ENCODE assay signal across 23 mouse cellular contexts in the genomic region with DNA sequence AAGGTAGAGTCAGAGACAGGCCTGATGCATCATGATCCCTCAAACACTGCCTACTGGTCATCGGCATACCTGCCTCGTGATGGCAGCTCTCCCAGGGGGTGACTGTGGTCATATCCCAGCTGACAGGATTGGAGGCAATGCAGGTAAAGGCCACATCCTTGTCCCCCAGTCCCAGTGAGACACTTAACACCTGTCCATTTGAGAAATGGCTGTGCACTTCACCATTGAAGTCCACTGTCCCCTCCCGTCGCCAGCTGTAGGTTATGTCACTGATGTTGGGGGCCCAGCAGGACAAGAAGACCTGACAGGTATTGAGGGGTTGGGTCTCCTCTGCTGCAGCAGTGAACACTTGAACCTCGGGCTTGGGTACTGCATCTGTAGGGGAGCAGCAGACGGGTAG. TPM values are rescaled to one million over a fixed set of nuclear protein-coding genes. Genes with fewer than 3 reads are reported as not detected.
DNase-seq lines count a peak whose midpoint lies in the region; ATAC-seq and TF ChIP-seq lines count a peak whose summit lies in the region.
"Had no signal": no experiment of that assay in that cellular context is flagged by ENCODE, and none has a peak within 500 bp of the region (broad histone marks: within the 10 kb centered on the region; RNA-seq: fewer than 3 reads in every experiment).

No protein-coding gene starts in this region.

- H3K27ac ChIP-seq in forebrain, embryonic 11.5 days (ENCODE audit: low read depth, low read length): no peak overlapping the region
- no peak overlapping the region for H3K27ac ChIP-seq in forebrain, embryonic 16.5 days (ENCODE audit: low read length)
- H3K27ac ChIP-seq in heart, embryonic 12.5 days (ENCODE audit: poor library complexity, severe bottlenecking): no peak overlapping the region
- H3K27ac ChIP-seq in intestine, embryonic 14.5 days (ENCODE audit: low read depth): no peak overlapping the region
- H3K27ac ChIP-seq in intestine, postnatal 0 days (ENCODE audit: low read depth, low read length): no peak overlapping the region
- H3K27ac ChIP-seq in neural tube, embryonic 13.5 days (replicated peaks): peak overlapping the region; percentile 91
- no peak overlapping the region for H3K27ac ChIP-seq in neural tube, embryonic 15.5 days (replicated peaks)

- DNase-seq in forebrain, embryonic 11.5 days (ENCODE audit: low spot score): peak; percentile 47
- DNase-seq in heart, adult 11 months: peak; percentile 77
- DNase-seq in intestine, embryonic 14.5 days (ENCODE audit: low spot score): peak; percentile 40
- DNase-seq: adrenal gland, adult 2 months; adrenal gland, adult 8-10 months; adrenal gland, postnatal 10 days; adrenal gland, postnatal 14 days; adrenal gland, postnatal 25 days; adrenal gland, postnatal 36 days; B cell, adult 2 months; cerebellum, adult 11 months; cerebellum, adult 11-12 months had no signal

- H3K4me2 ChIP-seq in forebrain, embryonic 11.5 days (ENCODE audit: low read depth, low read length, severe bottlenecking): no peak overlapping the region
- no peak overlapping the region for H3K4me2 ChIP-seq in forebrain, embryonic 16.5 days (ENCODE audit: low read length)
- H3K4me2 ChIP-seq in heart, embryonic 12.5 days: no peak overlapping the region
- H3K4me2 ChIP-seq in intestine, embryonic 14.5 days (ENCODE audit: low read length): no peak overlapping the region
- H3K4me2 ChIP-seq in intestine, postnatal 0 days (replicated peaks; ENCODE audit: low read depth): no peak overlapping the region
- no peak overlapping the region for H3K4me2 ChIP-seq in neural tube, embryonic 13.5 days
- H3K4me2 ChIP-seq in neural tube, embryonic 15.5 days: no peak overlapping the region

- no peaks in the 10 kb centered on the region for H3K9me3 ChIP-seq in forebrain, embryonic 11.5 days (ENCODE audit: control insufficient read depth, low read length)
- H3K9me3 ChIP-seq in forebrain, embryonic 16.5 days (ENCODE audit: control insufficient read depth, low read length): no peaks in the 10 kb centered on the region
- no peaks in the 10 kb centered on the region for H3K9me3 ChIP-seq in heart, embryonic 12.5 days (replicated peaks)
- no peaks in the 10 kb centered on the region for H3K9me3 ChIP-seq in intestine, embryonic 14.5 days (ENCODE audit: control insufficient read depth, low read length)
- no peaks in the 10 kb centered on the region for H3K9me3 ChIP-seq in intestine, postnatal 0 days (ENCODE audit: control insufficient read depth)
- H3K9me3 ChIP-seq in neural tube, embryonic 13.5 days: no peaks in the 10 kb centered on the region
- no peaks in the 10 kb centered on the region for H3K9me3 ChIP-seq in neural tube, embryonic 15.5 days (replicated peaks)

- H3K4me1 ChIP-seq in forebrain, embryonic 11.5 days (replicated peaks; ENCODE audit: control insufficient read depth, insufficient read depth, low read length): no peaks in the 10 kb centered on the region; the same call in 1 of the 2 replicates
- peaks cover 13% of the 10 kb centered on the region for H3K4me1 ChIP-seq in forebrain, embryonic 16.5 days (replicated peaks; ENCODE audit: control insufficient read depth, insufficient read depth, low read length)
- H3K4me1 ChIP-seq in heart, embryonic 12.5 days (replicated peaks): peaks cover 7% of the 10 kb centered on the region
- no peaks in the 10 kb centered on the region for H3K4me1 ChIP-seq in intestine, embryonic 14.5 days (replicated peaks; ENCODE audit: control insufficient read depth, insufficient read depth, low read length)
- H3K4me1 ChIP-seq in intestine, postnatal 0 days (replicated peaks; ENCODE audit: control insufficient read depth, insufficient read depth, low read length): no peaks in the 10 kb centered on the region
- peaks cover 18% of the 10 kb centered on the region for H3K4me1 ChIP-seq in neural tube, embryonic 13.5 days (replicated peaks)
- H3K4me1 ChIP-seq in neural tube, embryonic 15.5 days: peaks cover 13% of the 10 kb centered on the region

- no peak overlapping the region for H3K4me3 ChIP-seq in forebrain, embryonic 11.5 days (ENCODE audit: low read depth, low read length)
- no peak overlapping the region for H3K4me3 ChIP-seq in forebrain, embryonic 16.5 days (replicated peaks; ENCODE audit: low read length)
- H3K4me3 ChIP-seq in heart, embryonic 12.5 days: no peak overlapping the region
- no peak overlapping the region for H3K4me3 ChIP-seq in intestine, embryonic 14.5 days (ENCODE audit: low read depth, low read length)
- no peak overlapping the region for H3K4me3 ChIP-seq in intestine, postnatal 0 days (ENCODE audit: low read depth, low read length)
- H3K4me3 ChIP-seq in neural tube, embryonic 13.5 days: no peak overlapping the region
- H3K4me3 ChIP-seq in neural tube, embryonic 15.5 days (replicated peaks): no peak overlapping the region

- no peak for ATAC-seq in forebrain, embryonic 11.5 days (replicated peaks; ENCODE audit: low FRiP score)
- no peak for ATAC-seq in forebrain, embryonic 16.5 days
- no peak for ATAC-seq in heart, embryonic 12.5 days (ENCODE audit: insufficient number of reproducible peaks, low FRiP score)
- no peak for ATAC-seq in intestine, embryonic 14.5 days (replicated peaks; ENCODE audit: low FRiP score, low TSS enrichment, low read depth)
- ATAC-seq in intestine, postnatal 0 days: no peak
- no peak for ATAC-seq in neural tube, embryonic 13.5 days (ENCODE audit: low read depth)
- no peak for ATAC-seq in neural tube, embryonic 15.5 days (ENCODE audit: low FRiP score)
- ATAC-seq: activated CD4-positive, CD25-positive, alpha-beta regulatory T cell, adult 4 months; CD4-positive, CD25-positive, alpha-beta regulatory T cell, adult 4 months; Patski had no signal

- no peak for TF ChIP-seq CTCF in intestine, postnatal 0 days (IDR thresholded peaks at IDR 0.05; ENCODE audit: low read depth)

- no peaks in the 10 kb centered on the region for H3K36me3 ChIP-seq in forebrain, embryonic 11.5 days (ENCODE audit: control insufficient read depth, insufficient read depth, low read length)
- H3K36me3 ChIP-seq in forebrain, embryonic 16.5 days (ENCODE audit: control insufficient read depth, insufficient read depth): no peaks in the 10 kb centered on the region
- H3K36me3 ChIP-seq in heart, embryonic 12.5 days: no peaks in the 10 kb centered on the region
- H3K36me3 ChIP-seq in intestine, embryonic 14.5 days (ENCODE audit: control insufficient read depth, insufficient read depth, low read length): no peaks in the 10 kb centered on the region
- H3K36me3 ChIP-seq in intestine, postnatal 0 days (ENCODE audit: control insufficient read depth, insufficient read depth): no peaks in the 10 kb centered on the region
- H3K36me3 ChIP-seq in neural tube, embryonic 13.5 days: no peaks in the 10 kb centered on the region
- no peaks in the 10 kb centered on the region for H3K36me3 ChIP-seq in neural tube, embryonic 15.5 days
- H3K36me3 ChIP-seq: G1E had no signal

- peaks cover 2% of the 10 kb centered on the region; the same call in 1 of the 2 replicates for H3K27me3 ChIP-seq in forebrain, embryonic 11.5 days (ENCODE audit: control insufficient read depth, insufficient read depth, low read length)
- H3K27me3 ChIP-seq in forebrain, embryonic 16.5 days (replicated peaks; ENCODE audit: control insufficient read depth, insufficient read depth, low read length): 0 out of 2 replicates have a peak, but pooled peaks cover 6% of the 10 kb centered on the region
- H3K27me3 ChIP-seq in heart, embryonic 12.5 days (replicated peaks): peaks cover 24% of the 10 kb centered on the region
- no peaks in the 10 kb centered on the region for H3K27me3 ChIP-seq in intestine, embryonic 14.5 days (replicated peaks; ENCODE audit: control insufficient read depth, insufficient read depth, low read length)
- 0 out of 2 replicates have a peak, but pooled peaks cover 14% of the 10 kb centered on the region for H3K27me3 ChIP-seq in intestine, postnatal 0 days (replicated peaks; ENCODE audit: control insufficient read depth, insufficient read depth, low read length)
- H3K27me3 ChIP-seq in neural tube, embryonic 13.5 days: 0 out of 2 replicates have a peak, but pooled peaks cover 3% of the 10 kb centered on the region
- no peaks in the 10 kb centered on the region for H3K27me3 ChIP-seq in neural tube, embryonic 15.5 days (replicated peaks)
- H3K27me3 ChIP-seq: CH12.LX had no signal

- H3K9ac ChIP-seq in forebrain, embryonic 11.5 days (ENCODE audit: low read length): no peak overlapping the region
- H3K9ac ChIP-seq in forebrain, embryonic 16.5 days (replicated peaks; ENCODE audit: low read depth, low read length): no peak overlapping the region
- H3K9ac ChIP-seq in heart, embryonic 12.5 days: no peak overlapping the region
- no peak overlapping the region for H3K9ac ChIP-seq in intestine, embryonic 14.5 days (ENCODE audit: low read length)
- H3K9ac ChIP-seq in intestine, postnatal 0 days (ENCODE audit: low read depth, low read length): no peak overlapping the region
- no peak overlapping the region for H3K9ac ChIP-seq in neural tube, embryonic 13.5 days
- H3K9ac ChIP-seq in neural tube, embryonic 15.5 days (replicated peaks): no peak overlapping the region

- WGBS in forebrain, embryonic 11.5 days: 78% methylated on average over 6 of the region's 6 CpGs
- WGBS in forebrain, embryonic 16.5 days: 83% methylated on average over 6 of the region's 6 CpGs
- WGBS in heart, embryonic 12.5 days: 77% methylated on average over 6 of the region's 6 CpGs
- WGBS in intestine, embryonic 14.5 days: 88% methylated on average over 6 of the region's 6 CpGs
- WGBS in intestine, postnatal 0 days: 86% methylated on average over 6 of the region's 6 CpGs
- 92% methylated on average over 6 of the region's 6 CpGs for WGBS in neural tube, embryonic 13.5 days
- WGBS in neural tube, embryonic 15.5 days: 87% methylated on average over 6 of the region's 6 CpGs

RNA-seq across cellular contexts. Expression of gene Slamf8, which starts 6.1 kb away (rescaled TPM):
- polyA plus RNA-seq in forebrain, embryonic 11.5 days (2014; fragmentation: Nextera tagmentation; extraction: Ambion mirVana): not detected in 2 replicates
- polyA plus RNA-seq in forebrain, embryonic 16.5 days (2015; fragmentation: Nextera tagmentation; extraction: Ambion mirVana): not detected in 2 replicates
- polyA plus RNA-seq in heart, embryonic 12.5 days (2016; fragmentation: Nextera tagmentation; extraction: Ambion mirVana): not detected in 2 replicates
- 0.24 and 0.28 TPM in 2 replicates for polyA plus RNA-seq in intestine, embryonic 14.5 days (2014; fragmentation: Nextera tagmentation; extraction: Ambion mirVana)
- polyA plus RNA-seq in intestine, postnatal 0 days (2015; fragmentation: Nextera tagmentation; extraction: Ambion mirVana): 0.27 and 0.52 TPM in 2 replicates
- polyA plus RNA-seq in neural tube, embryonic 13.5 days (2015; fragmentation: Nextera tagmentation; extraction: Ambion mirVana): not detected in 2 replicates
- 0.33 TPM in 1 of 2 replicates, not detected in the other for polyA plus RNA-seq in neural tube, embryonic 15.5 days (2015; fragmentation: Nextera tagmentation; extraction: Ambion mirVana)
- polyA plus RNA-seq: C2C12, G1E, Patski had no signal

RNA-seq across cellular contexts. Expression of gene Fcrl6, which starts 18.1 kb away (rescaled TPM):
- polyA plus RNA-seq in forebrain, embryonic 11.5 days (2014; fragmentation: Nextera tagmentation; extraction: Ambion mirVana): 0.19 TPM in 1 of 2 replicates, not detected in the other
- polyA plus RNA-seq in forebrain, embryonic 16.5 days (2015; fragmentation: Nextera tagmentation; extraction: Ambion mirVana): not detected in 2 replicates
- polyA plus RNA-seq in heart, embryonic 12.5 days (2016; fragmentation: Nextera tagmentation; extraction: Ambion mirVana): not detected in 2 replicates
- not detected in 2 replicates for polyA plus RNA-seq in intestine, embryonic 14.5 days (2014; fragmentation: Nextera tagmentation; extraction: Ambion mirVana)
- polyA plus RNA-seq in intestine, postnatal 0 days (2015; fragmentation: Nextera tagmentation; extraction: Ambion mirVana): not detected in 2 replicates
- polyA plus RNA-seq in neural tube, embryonic 13.5 days (2015; fragmentation: Nextera tagmentation; extraction: Ambion mirVana): 0.15 and 0.52 TPM in 2 replicates
- 0.22 and 0.27 TPM in 2 replicates for polyA plus RNA-seq in neural tube, embryonic 15.5 days (2015; fragmentation: Nextera tagmentation; extraction: Ambion mirVana)
- polyA plus RNA-seq: activated CD4-positive, CD25-positive, alpha-beta regulatory T cell, adult 4 months; adrenal gland, adult 2 months; C2C12; CD4-positive, CD25-positive, alpha-beta regulatory T cell, adult 4 months; G1E; Patski had no signal

RNA-seq across cellular contexts. Expression of gene Vsig8, which starts 28.5 kb away (rescaled TPM):
- polyA plus RNA-seq in forebrain, embryonic 11.5 days (2014; fragmentation: Nextera tagmentation; extraction: Ambion mirVana): 0.17 TPM in 1 of 2 replicates, not detected in the other
- 0.14 TPM in 1 of 2 replicates, not detected in the other for polyA plus RNA-seq in forebrain, embryonic 16.5 days (2015; fragmentation: Nextera tagmentation; extraction: Ambion mirVana)
- polyA plus RNA-seq in heart, embryonic 12.5 days (2016; fragmentation: Nextera tagmentation; extraction: Ambion mirVana): 0.24 and 0.33 TPM in 2 replicates
- polyA plus RNA-seq in intestine, embryonic 14.5 days (2014; fragmentation: Nextera tagmentation; extraction: Ambion mirVana): 0.27 and 0.35 TPM in 2 replicates
- polyA plus RNA-seq in intestine, postnatal 0 days (2015; fragmentation: Nextera tagmentation; extraction: Ambion mirVana): 0.44 and 0.53 TPM in 2 replicates
- polyA plus RNA-seq in neural tube, embryonic 13.5 days (2015; fragmentation: Nextera tagmentation; extraction: Ambion mirVana): 0.82 and 0.85 TPM in 2 replicates
- 1.4 and 1.9 TPM in 2 replicates for polyA plus RNA-seq in neural tube, embryonic 15.5 days (2015; fragmentation: Nextera tagmentation; extraction: Ambion mirVana)
- polyA plus RNA-seq: activated CD4-positive, CD25-positive, alpha-beta regulatory T cell, adult 4 months; C2C12; CD4-positive, CD25-positive, alpha-beta regulatory T cell, adult 4 months; G1E had no signal

RNA-seq across cellular contexts. Expression of gene Dusp23, which starts 48.5 kb away (rescaled TPM):
- 7.7 and 8.4 TPM in 2 replicates for polyA plus RNA-seq in forebrain, embryonic 11.5 days (2014; fragmentation: Nextera tagmentation; extraction: Ambion mirVana)
- polyA plus RNA-seq in forebrain, embryonic 16.5 days (2015; fragmentation: Nextera tagmentation; extraction: Ambion mirVana): 6.2 TPM in 2 replicates
- 11.3 and 11.6 TPM in 2 replicates for polyA plus RNA-seq in heart, embryonic 12.5 days (2016; fragmentation: Nextera tagmentation; extraction: Ambion mirVana)
- 9.7 and 11.8 TPM in 2 replicates for polyA plus RNA-seq in intestine, embryonic 14.5 days (2014; fragmentation: Nextera tagmentation; extraction: Ambion mirVana)
- 18.9 and 19.7 TPM in 2 replicates for polyA plus RNA-seq in intestine, postnatal 0 days (2015; fragmentation: Nextera tagmentation; extraction: Ambion mirVana)
- 14.8 and 20.1 TPM in 2 replicates for polyA plus RNA-seq in neural tube, embryonic 13.5 days (2015; fragmentation: Nextera tagmentation; extraction: Ambion mirVana)
- 15.3 and 15.5 TPM in 2 replicates for polyA plus RNA-seq in neural tube, embryonic 15.5 days (2015; fragmentation: Nextera tagmentation; extraction: Ambion mirVana)
- polyA plus RNA-seq: G1E had no signal
